Mouse (Mus musculus): Measurements from ENCODE around the gene Bfsp2. TPM values are rescaled to one million over a fixed set of nuclear protein-coding genes. Genes with fewer than 3 reads are reported as not detected.
A peak's percentile ranks its signal among the peaks of the same experiment; 100 is the strongest.

The Bfsp2 gene
- polyA plus RNA-seq, 1 experiment = 1.4 TPM

DNA sequence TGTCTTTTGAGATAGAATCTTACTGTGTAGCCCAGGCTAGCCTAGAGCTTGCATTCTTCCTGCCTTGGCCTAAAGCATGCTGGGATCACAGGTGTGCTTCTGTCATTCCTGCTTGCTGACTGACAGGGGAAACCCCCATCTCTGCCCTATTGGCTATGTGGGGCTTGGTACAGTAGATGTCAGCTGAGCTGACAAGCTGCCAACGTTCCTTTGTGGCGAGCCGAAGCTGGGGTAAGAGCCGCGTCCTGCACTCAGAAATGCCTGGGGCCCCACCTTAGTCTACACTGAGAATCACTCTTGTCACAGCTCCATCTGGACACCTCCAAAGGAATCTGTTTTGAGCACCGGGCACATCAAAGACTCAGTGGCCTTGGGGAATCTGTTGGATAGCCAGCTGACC, 16.4 kb downstream of the Bfsp2 start:
- peaks cover 4% of the 10 kb centered on the region; the same call in 1 of the 2 replicates for H3K4me1 ChIP-seq (replicated peaks; ENCODE audit: control insufficient read depth, insufficient read depth, low read length)

DNA sequence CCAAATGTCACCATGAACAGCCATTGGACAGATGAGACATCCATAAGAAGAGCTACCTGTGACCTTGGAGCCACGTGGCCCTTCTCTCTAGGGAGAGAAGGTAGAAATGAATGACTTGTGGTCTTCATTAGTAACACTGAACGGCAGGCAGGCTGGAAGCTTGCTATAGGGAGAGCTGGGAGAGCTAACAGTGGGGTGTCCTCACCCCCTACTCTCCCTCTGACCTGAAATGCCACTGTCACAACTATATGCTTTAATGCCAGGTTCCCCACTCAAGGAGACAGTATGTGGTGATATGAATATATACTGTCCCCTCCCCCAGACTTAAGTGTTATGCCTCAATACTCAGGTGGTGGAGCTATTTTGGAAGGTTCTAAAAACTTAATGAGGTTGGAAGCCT, 20.4 kb downstream of the Bfsp2 start:
- Histone ChIP-seq H3K4me3 (ENCODE audit: control insufficient read depth, insufficient read depth, low read length) (no peak overlapping the region), H3K4me1 (replicated peaks; ENCODE audit: control insufficient read depth, insufficient read depth, low read length) (peaks cover 4% of the 10 kb centered on the region; the same call in 1 of the 2 replicates), H3K27ac (ENCODE audit: control insufficient read depth, insufficient read depth, low read length) (no peak overlapping the region), H3K27me3 (ENCODE audit: control insufficient read depth, insufficient read depth, low read length) (no peaks in the 10 kb centered on the region), H3K36me3 (ENCODE audit: control insufficient read depth, insufficient read depth, low read length) (no peaks in the 10 kb centered on the region)
- no peak for TF ChIP-seq POLR2A (IDR thresholded peaks at IDR 0.05; ENCODE audit: control insufficient read depth, extremely low read depth, insufficient read depth, low read length, poor library complexity)
- no peak for TF ChIP-seq CTCF (IDR thresholded peaks at IDR 0.05; ENCODE audit: borderline replicate concordance, control insufficient read depth, extremely low read depth, insufficient read depth, low read length, poor library complexity)
- 86% methylated on average over 2 of the region's 2 CpGs for WGBS
- no peak for DNase-seq

More for the DNA sequence above, 16.4 kb downstream of the Bfsp2 start:
- Histone ChIP-seq H3K4me3 (ENCODE audit: control insufficient read depth, insufficient read depth, low read length) (no peak overlapping the region), H3K27ac (ENCODE audit: control insufficient read depth, insufficient read depth, low read length) (no peak overlapping the region), H3K27me3 (ENCODE audit: control insufficient read depth, insufficient read depth, low read length) (no peaks in the 10 kb centered on the region), H3K36me3 (ENCODE audit: control insufficient read depth, insufficient read depth, low read length) (no peaks in the 10 kb centered on the region)
- WGBS = 20% methylated on average over 6 of the region's 6 CpGs
- no peak for TF ChIP-seq POLR2A (IDR thresholded peaks at IDR 0.05; ENCODE audit: control insufficient read depth, extremely low read depth, insufficient read depth, low read length, poor library complexity)
- no peak for TF ChIP-seq CTCF (IDR thresholded peaks at IDR 0.05; ENCODE audit: borderline replicate concordance, control insufficient read depth, extremely low read depth, insufficient read depth, low read length, poor library complexity)
- DNase-seq = peak; percentile 27

DNA sequence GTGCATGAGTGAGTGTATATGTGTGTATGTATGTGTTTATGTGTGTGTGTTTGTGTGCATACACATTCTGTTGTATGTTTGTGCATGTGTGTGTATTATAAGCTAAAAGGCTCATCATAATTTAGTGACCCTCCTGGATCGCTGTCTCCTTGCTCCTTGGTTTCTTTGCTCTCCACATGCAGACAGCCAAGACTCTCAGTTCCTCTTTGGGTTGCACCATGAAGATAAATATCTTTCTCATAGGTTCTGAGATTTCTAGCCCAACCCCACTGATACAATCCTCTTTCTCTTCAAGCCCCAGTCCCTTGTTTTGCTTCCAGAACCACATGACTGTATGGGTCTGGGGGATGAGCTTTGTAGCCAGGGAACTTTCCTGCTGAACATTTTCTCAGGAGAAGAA, 20.9 kb downstream of the Bfsp2 start:
- H3K4me1 ChIP-seq (replicated peaks; ENCODE audit: control insufficient read depth, insufficient read depth, low read length) = peaks cover 4% of the 10 kb centered on the region; the same call in 1 of the 2 replicates
- H3K36me3 ChIP-seq (ENCODE audit: control insufficient read depth, insufficient read depth, low read length) = no peaks in the 10 kb centered on the region
- no peak for DNase-seq
- no peak overlapping the region for H3K27ac ChIP-seq (ENCODE audit: control insufficient read depth, insufficient read depth, low read length)
- no peaks in the 10 kb centered on the region for H3K27me3 ChIP-seq (ENCODE audit: control insufficient read depth, insufficient read depth, low read length)
- TF ChIP-seq CTCF (IDR thresholded peaks at IDR 0.05; ENCODE audit: borderline replicate concordance, control insufficient read depth, extremely low read depth, insufficient read depth, low read length, poor library complexity) = no peak
- no peak for TF ChIP-seq POLR2A (IDR thresholded peaks at IDR 0.05; ENCODE audit: control insufficient read depth, extremely low read depth, insufficient read depth, low read length, poor library complexity)
- no peak overlapping the region for H3K4me3 ChIP-seq (ENCODE audit: control insufficient read depth, insufficient read depth, low read length)
- 94% methylated on average over 1 of the region's 1 CpGs for WGBS

DNA sequence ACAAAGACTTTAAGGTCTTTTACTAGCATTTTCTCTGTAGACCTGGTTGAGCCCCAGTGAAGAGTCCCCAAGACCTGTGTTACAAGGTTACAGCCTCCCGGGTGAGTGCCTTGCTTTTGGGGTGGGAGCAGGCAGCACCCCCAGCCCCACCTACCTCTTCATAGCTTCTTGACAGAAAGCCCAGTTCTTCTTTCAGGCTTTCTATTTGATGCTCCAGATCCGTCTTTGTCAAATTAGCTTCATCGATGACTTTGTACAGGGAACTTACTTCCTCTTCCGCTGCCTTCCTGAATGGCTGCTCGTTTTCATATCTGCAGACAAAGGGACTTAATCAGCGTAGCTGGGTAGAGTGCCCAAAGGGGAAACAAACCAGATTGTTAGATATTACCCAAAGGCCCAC, 30.6 kb downstream of the Bfsp2 start:
- TF ChIP-seq POLR2A (IDR thresholded peaks at IDR 0.05; ENCODE audit: control insufficient read depth, extremely low read depth, insufficient read depth, low read length, poor library complexity) (no peak), CTCF (IDR thresholded peaks at IDR 0.05; ENCODE audit: borderline replicate concordance, control insufficient read depth, extremely low read depth, insufficient read depth, low read length, poor library complexity) (no peak)
- WGBS = 45% methylated on average over 6 of the region's 6 CpGs
- H3K36me3 ChIP-seq (ENCODE audit: control insufficient read depth, insufficient read depth, low read length) = no peaks in the 10 kb centered on the region
- peaks cover 13% of the 10 kb centered on the region for H3K4me1 ChIP-seq (replicated peaks; ENCODE audit: control insufficient read depth, insufficient read depth, low read length)
- H3K27ac ChIP-seq (ENCODE audit: control insufficient read depth, insufficient read depth, low read length) = peak overlapping the region; percentile 29; the same call in 1 of the 2 replicates
- H3K4me3 ChIP-seq (ENCODE audit: control insufficient read depth, insufficient read depth, low read length) = no peak overlapping the region
- H3K27me3 ChIP-seq (ENCODE audit: control insufficient read depth, insufficient read depth, low read length) = no peaks in the 10 kb centered on the region
- no peak for DNase-seq

DNA sequence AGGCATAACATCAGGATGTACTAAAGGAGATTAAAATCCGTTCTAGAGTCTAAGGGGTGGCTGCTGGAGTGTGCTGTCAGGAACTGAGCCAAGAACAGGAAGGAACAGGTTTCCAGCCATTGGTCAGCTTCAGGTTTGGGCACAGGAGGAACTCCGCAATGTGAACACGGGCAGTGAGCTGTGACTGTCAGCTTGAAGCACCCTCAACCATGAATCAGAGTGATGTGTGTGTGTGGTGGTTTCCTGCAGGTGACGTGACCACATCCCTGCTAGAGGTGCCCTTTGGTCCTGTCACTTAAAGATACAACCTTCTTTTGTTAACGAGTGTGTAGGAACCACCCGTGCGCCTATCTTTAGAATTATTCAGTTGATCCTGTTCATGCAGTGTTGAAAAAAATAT, 31.1 kb downstream of the Bfsp2 start:
- Histone ChIP-seq H3K4me3 (ENCODE audit: control insufficient read depth, insufficient read depth, low read length) (no peak overlapping the region), H3K4me1 (replicated peaks; ENCODE audit: control insufficient read depth, insufficient read depth, low read length) (peaks cover 13% of the 10 kb centered on the region), H3K27me3 (ENCODE audit: control insufficient read depth, insufficient read depth, low read length) (no peaks in the 10 kb centered on the region), H3K36me3 (ENCODE audit: control insufficient read depth, insufficient read depth, low read length) (no peaks in the 10 kb centered on the region), H3K27ac (ENCODE audit: control insufficient read depth, insufficient read depth, low read length) (no peak overlapping the region)
- WGBS = 2% methylated on average over 7 of the region's 7 CpGs
- no peak for TF ChIP-seq CTCF (IDR thresholded peaks at IDR 0.05; ENCODE audit: borderline replicate concordance, control insufficient read depth, extremely low read depth, insufficient read depth, low read length, poor library complexity)
- peak; percentile 68 for DNase-seq

DNA sequence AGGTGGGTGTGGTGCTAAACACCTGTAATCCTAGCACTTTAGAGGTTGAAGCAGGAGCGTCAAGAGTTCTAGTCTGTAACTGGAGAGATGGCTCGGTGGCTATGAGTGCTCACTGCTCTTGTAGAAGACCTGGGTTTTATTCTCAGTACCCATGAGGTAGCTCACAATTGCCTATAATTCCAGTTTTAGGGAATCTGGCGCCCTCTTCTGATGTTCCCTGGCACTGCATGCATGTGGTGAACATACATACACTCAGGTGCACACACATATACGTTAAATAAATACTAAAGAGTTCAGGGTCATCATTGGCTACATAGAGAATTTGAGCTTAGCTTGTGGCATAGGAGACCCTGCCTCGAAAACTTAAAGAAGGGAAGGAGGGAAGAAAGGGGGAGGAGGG, 35.6 kb downstream of the Bfsp2 start:
- H3K36me3 ChIP-seq (ENCODE audit: control insufficient read depth, insufficient read depth, low read length) = peaks cover 4% of the 10 kb centered on the region; the same call in 1 of the 2 replicates
- no peak overlapping the region for H3K4me3 ChIP-seq (ENCODE audit: control insufficient read depth, insufficient read depth, low read length)
- TF ChIP-seq CTCF (IDR thresholded peaks at IDR 0.05; ENCODE audit: borderline replicate concordance, control insufficient read depth, extremely low read depth, insufficient read depth, low read length, poor library complexity) (no peak), POLR2A (IDR thresholded peaks at IDR 0.05; ENCODE audit: control insufficient read depth, extremely low read depth, insufficient read depth, low read length, poor library complexity) (no peak)
- no peak for DNase-seq
- H3K27me3 ChIP-seq (ENCODE audit: control insufficient read depth, insufficient read depth, low read length) = no peaks in the 10 kb centered on the region
- H3K4me1 ChIP-seq (replicated peaks; ENCODE audit: control insufficient read depth, insufficient read depth, low read length) = peaks cover 11% of the 10 kb centered on the region
- no peak overlapping the region for H3K27ac ChIP-seq (ENCODE audit: control insufficient read depth, insufficient read depth, low read length)
- 97% methylated on average over 5 of the region's 5 CpGs for WGBS

DNA sequence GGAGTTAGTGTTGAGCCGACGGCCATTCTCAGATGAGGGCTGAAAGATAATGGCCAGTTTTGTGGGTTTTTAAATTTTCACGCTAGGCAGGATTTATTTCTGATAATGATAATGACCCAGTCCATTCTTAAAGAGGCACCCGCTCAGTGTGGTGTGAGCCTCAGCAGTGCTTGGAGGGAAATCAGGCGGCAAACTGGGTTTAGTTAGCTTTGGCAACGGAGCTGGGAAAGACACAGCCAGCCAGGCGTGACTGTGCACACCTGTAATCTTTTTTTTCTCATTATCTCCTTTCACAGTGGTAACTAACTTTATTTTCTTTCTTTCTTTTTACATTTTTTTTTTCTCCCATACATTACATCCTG, 36.4 kb downstream of the Bfsp2 start:
- H3K36me3 ChIP-seq (ENCODE audit: control insufficient read depth, insufficient read depth, low read length) = peaks cover 4% of the 10 kb centered on the region; the same call in 1 of the 2 replicates
- 94% methylated on average over 7 of the region's 7 CpGs for WGBS
- TF ChIP-seq CTCF (IDR thresholded peaks at IDR 0.05; ENCODE audit: borderline replicate concordance, control insufficient read depth, extremely low read depth, insufficient read depth, low read length, poor library complexity) (no peak), POLR2A (IDR thresholded peaks at IDR 0.05; ENCODE audit: control insufficient read depth, extremely low read depth, insufficient read depth, low read length, poor library complexity) (no peak)
- no peak for DNase-seq
- H3K27ac ChIP-seq (ENCODE audit: control insufficient read depth, insufficient read depth, low read length) = no peak overlapping the region
- no peak overlapping the region for H3K4me3 ChIP-seq (ENCODE audit: control insufficient read depth, insufficient read depth, low read length)
- peaks cover 7% of the 10 kb centered on the region for H3K4me1 ChIP-seq (replicated peaks; ENCODE audit: control insufficient read depth, insufficient read depth, low read length)
- no peaks in the 10 kb centered on the region for H3K27me3 ChIP-seq (ENCODE audit: control insufficient read depth, insufficient read depth, low read length)
